Mouse (Mus musculus) myocyte (in vitro differentiated cells): ENCODE measurements around the gene Pck1. TPM values are rescaled to one million over a fixed set of nuclear protein-coding genes. Genes with fewer than 3 reads are reported as not detected.

Source experiments
- H3K27me3 ChIP-seq: one replicate; pipeline ENCODE4 v1.6.1; 2011; ENCODE audit not compliant: control insufficient read depth, insufficient read depth, insufficient read length
- H3K36me3 ChIP-seq: one replicate; pipeline ENCODE4 v1.6.1; 2011; ENCODE audit not compliant: control insufficient read depth, insufficient read depth
- H3K4me2 ChIP-seq: one replicate; pipeline ENCODE4 v1.6.1; 2011; ENCODE audit warnings: low read depth, control low read depth
- H3K4me3 ChIP-seq: one replicate; pipeline ENCODE4 v1.5.1; 2011; ENCODE audit warnings: mild to moderate bottlenecking, control low read depth, moderate library complexity
- H3K79me2 ChIP-seq: one replicate; pipeline ENCODE4 v1.6.1; 2011; ENCODE audit not compliant: control insufficient read depth, insufficient read depth
- H3ac ChIP-seq: one replicate; pipeline ENCODE4 v1.6.1; 2011; ENCODE audit not compliant: control insufficient read depth, insufficient read length
- CEBPB ChIP-seq: IDR thresholded peaks from 2 replicates; pipeline ENCODE4 v1.6.1; 2011; ENCODE audit warnings: mild to moderate bottlenecking, moderate library complexity; ENCODE audit not compliant: poor library complexity, insufficient read depth, severe bottlenecking
- E2F4 ChIP-seq: IDR thresholded peaks from one replicate; pipeline ENCODE4 v1.6.1; 2011; ENCODE audit warnings: mild to moderate bottlenecking, control low read depth, moderate library complexity; ENCODE audit not compliant: insufficient read depth
- MAX ChIP-seq: IDR thresholded peaks from one replicate; pipeline ENCODE4 v1.6.1; 2011; ENCODE audit warnings: low read depth, mild to moderate bottlenecking, control low read depth
- MYOD1 ChIP-seq, 3 experiments: IDR thresholded peaks; one replicate each; pipeline ENCODE4 v1.6.1; 2011; ENCODE audit warnings: control low read depth in 2 of 3, low read depth in 2 of 3, mild to moderate bottlenecking in 2 of 3, moderate library complexity in 1 of 3; ENCODE audit not compliant: insufficient read length in 2 of 3, control insufficient read depth in 1 of 3
- MYOG ChIP-seq, 3 experiments: IDR thresholded peaks; one replicate each; pipeline ENCODE4 v1.6.1; 2011; ENCODE audit warnings: control low read depth in 2 of 3, low read depth in 2 of 3, mild to moderate bottlenecking in 2 of 3; ENCODE audit not compliant: insufficient read length in 2 of 3, control insufficient read depth in 1 of 3, insufficient read depth in 1 of 3
- POLR2A ChIP-seq: IDR thresholded peaks from one replicate; pipeline ENCODE4 v1.6.1; 2011; ENCODE audit warnings: low read depth, mild to moderate bottlenecking, control low read depth, moderate library complexity; ENCODE audit not compliant: insufficient read length
- POLR2AphosphoS2 ChIP-seq: IDR thresholded peaks from one replicate; pipeline ENCODE4 v1.6.1; 2011; ENCODE audit warnings: low read depth, control low read depth; ENCODE audit not compliant: insufficient read length
- REST ChIP-seq: IDR thresholded peaks from one replicate; pipeline ENCODE4 v1.6.1; 2011; ENCODE audit warnings: mild to moderate bottlenecking, control low read depth, moderate library complexity; ENCODE audit not compliant: insufficient read depth, insufficient read length
- SRF ChIP-seq: IDR thresholded peaks from one replicate; pipeline ENCODE4 v1.6.1; 2011; ENCODE audit warnings: low read depth; ENCODE audit not compliant: control insufficient read depth, insufficient read length
- TCF12 ChIP-seq: IDR thresholded peaks from one replicate; pipeline ENCODE4 v1.6.1; 2011; ENCODE audit warnings: mild to moderate bottlenecking, control low read depth; ENCODE audit not compliant: poor library complexity, insufficient read depth, severe bottlenecking
- TCF3 ChIP-seq: IDR thresholded peaks from one replicate; pipeline ENCODE4 v1.6.1; 2011; ENCODE audit warnings: low read depth, control low read depth; ENCODE audit not compliant: insufficient read length
- USF1 ChIP-seq: IDR thresholded peaks from one replicate; pipeline ENCODE4 v1.6.1; 2011; ENCODE audit warnings: low read depth, mild to moderate bottlenecking, control low read depth, moderate library complexity
- polyA plus RNA-seq: library from polyadenylated mRNA; unstranded; fragments of >200 nt; fragmentation: generic; extraction: Trizol; gene quantifications from one replicate; pipeline ENCODE4 v1.2.1, GENCODE M21; 2012; ENCODE audit warnings: missing spikeins

Gene Pck1
- polyA plus RNA-seq, 1 experiment: not detected

GRCm38 (mm10) chr2:173182796-173183195, 29.9 kb downstream of the Pck1 start:
- TF ChIP-seq REST (no peak), MAX (no peak)
- Histone ChIP-seq H3ac (no peak overlapping the region), H3K79me2 (no peaks in the 10 kb centered on the region), H3K4me3 (no peak overlapping the region), H3K27me3 (peaks cover 53% of the 10 kb centered on the region), H3K36me3 (no peaks in the 10 kb centered on the region), H3K4me2 (no peak overlapping the region)

GRCm38 (mm10) chr2:173183311-173183710, 30.5 kb downstream of the Pck1 start:
- no peak overlapping the region for H3ac ChIP-seq
- H3K27me3 ChIP-seq: peaks cover 48% of the 10 kb centered on the region
- H3K4me3 ChIP-seq: no peak overlapping the region
- no peak for TF ChIP-seq E2F4
- TF ChIP-seq MAX: no peak
- TF ChIP-seq TCF3: no peak
- TF ChIP-seq MYOD1 (IDR thresholded peaks at IDR 0.05; ENCODE audit: control insufficient read depth in 1 of 3, insufficient read length in 2 of 3, low read depth in 2 of 3): no peak
- TF ChIP-seq CEBPB: no peak
- no peak for TF ChIP-seq TCF12
- no peak for TF ChIP-seq SRF
- TF ChIP-seq REST: no peak
- TF ChIP-seq MYOG (IDR thresholded peaks at IDR 0.05; ENCODE audit: control insufficient read depth in 1 of 3, insufficient read depth in 1 of 3, insufficient read length in 2 of 3, low read depth in 2 of 3): no peak
- TF ChIP-seq POLR2A: no peak
- no peak for TF ChIP-seq USF1
- no peaks in the 10 kb centered on the region for H3K36me3 ChIP-seq
- H3K4me2 ChIP-seq: no peak overlapping the region
- no peaks in the 10 kb centered on the region for H3K79me2 ChIP-seq

GRCm38 (mm10) chr2:173183836-173184460, 31.1 kb downstream of the Pck1 start:
- Histone ChIP-seq H3K4me2 (no peak overlapping the region), H3ac (no peak overlapping the region), H3K4me3 (no peak overlapping the region), H3K36me3 (no peaks in the 10 kb centered on the region), H3K79me2 (no peaks in the 10 kb centered on the region), H3K27me3 (peaks cover 44% of the 10 kb centered on the region)
- TF ChIP-seq USF1 (no peak), MAX (no peak), CEBPB (no peak), POLR2A (no peak), REST (no peak), POLR2AphosphoS2 (no peak), E2F4 (no peak), MYOG (IDR thresholded peaks at IDR 0.05; ENCODE audit: control insufficient read depth in 1 of 3, insufficient read depth in 1 of 3, insufficient read length in 2 of 3, low read depth in 2 of 3) (no peak), TCF3 (no peak), MYOD1 (IDR thresholded peaks at IDR 0.05; ENCODE audit: control insufficient read depth in 1 of 3, insufficient read length in 2 of 3, low read depth in 2 of 3) (no peak), SRF (no peak), TCF12 (no peak)

GRCm38 (mm10) chr2:173184475-173185080, 31.7 kb downstream of the Pck1 start:
- Histone ChIP-seq H3K36me3 (no peaks in the 10 kb centered on the region), H3ac (no peak overlapping the region), H3K79me2 (no peaks in the 10 kb centered on the region), H3K4me3 (no peak overlapping the region), H3K4me2 (no peak overlapping the region), H3K27me3 (peaks cover 37% of the 10 kb centered on the region)
- TF ChIP-seq CEBPB (no peak), SRF (no peak), MAX (no peak), MYOG (IDR thresholded peaks at IDR 0.05; ENCODE audit: control insufficient read depth in 1 of 3, insufficient read depth in 1 of 3, insufficient read length in 2 of 3, low read depth in 2 of 3) (no peak), POLR2AphosphoS2 (no peak), MYOD1 (IDR thresholded peaks at IDR 0.05; ENCODE audit: control insufficient read depth in 1 of 3, insufficient read length in 2 of 3, low read depth in 2 of 3) (no peak)

GRCm38 (mm10) chr2:173185282-173185681, 32.4 kb downstream of the Pck1 start:
- TF ChIP-seq MAX: no peak
- peak; percentile 21 for TF ChIP-seq USF1
- Histone ChIP-seq H3K79me2 (no peaks in the 10 kb centered on the region), H3K36me3 (no peaks in the 10 kb centered on the region), H3K4me2 (no peak overlapping the region), H3K27me3 (peaks cover 30% of the 10 kb centered on the region), H3K4me3 (no peak overlapping the region), H3ac (no peak overlapping the region)
